Mouse (Mus musculus): Measurements from ENCODE around the gene Olfr643. TPM values are rescaled to one million over a fixed set of nuclear protein-coding genes. Genes with fewer than 3 reads are reported as not detected.

Olfr643 gene
- polyA plus RNA-seq, 1 experiment = not detected

GRCm38 (mm10) chr7:104104757-104104972 is 32.5 kb downstream of the Olfr643 start, which contains the start of gene Olfr646:
Gene Olfr646 (plus strand): TSS chr7:104104873.
- no peaks in the 10 kb centered on the region for H3K4me1 ChIP-seq (ENCODE audit: control insufficient read depth, insufficient read depth, low read length)
- TF ChIP-seq POLR2A (IDR thresholded peaks at IDR 0.05; ENCODE audit: extremely low read depth, insufficient read depth, low read length) (no peak), CTCF (IDR thresholded peaks at IDR 0.05; ENCODE audit: extremely low read depth, insufficient read depth, low read length) (no peak)
- no peak within 1 kb of the TSS for H3K4me3 ChIP-seq (ENCODE audit: insufficient read depth, low read length)
- H3K27ac ChIP-seq (ENCODE audit: insufficient read depth, low read length) = no peak within 1 kb of the TSS

- H3K27ac ChIP-seq (ENCODE audit: insufficient read depth, low read length) = no peak overlapping the region
- no peak for TF ChIP-seq CTCF (IDR thresholded peaks at IDR 0.05; ENCODE audit: extremely low read depth, insufficient read depth, low read length)
- TF ChIP-seq POLR2A (IDR thresholded peaks at IDR 0.05; ENCODE audit: extremely low read depth, insufficient read depth, low read length) = no peak
- H3K4me3 ChIP-seq (ENCODE audit: insufficient read depth, low read length) = no peak overlapping the region
- no peaks in the 10 kb centered on the region for H3K4me1 ChIP-seq (ENCODE audit: control insufficient read depth, insufficient read depth, low read length)
Measured at GRCm38 (mm10) chr7:104103913-104104756, 33.1 kb downstream of the Olfr643 start.

DNA sequence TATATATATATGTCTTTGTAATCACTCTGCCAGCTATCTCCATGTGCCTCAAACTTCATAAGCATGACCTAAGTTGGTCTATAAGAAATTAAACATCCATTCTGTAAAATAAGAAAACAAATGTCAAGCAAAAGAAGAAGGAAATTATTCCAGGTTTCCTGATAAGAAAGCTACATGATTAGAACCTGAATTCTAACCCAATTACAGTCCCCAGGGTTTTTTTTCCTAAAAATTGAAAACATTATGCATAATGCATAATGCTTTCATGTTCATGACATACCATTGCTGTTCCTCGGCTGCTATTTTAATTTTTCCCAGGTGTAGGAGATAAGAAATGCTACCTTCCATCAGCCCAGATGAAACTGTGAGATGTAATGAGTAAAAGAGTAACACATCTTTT is 51.8 kb downstream of the Olfr643 start, which contains the start of gene Olfr645:
Gene Olfr645 (minus strand): TSS at position 101 of the 400 bp plus-strand sequence.
- no peaks in the 10 kb centered on the region for H3K4me1 ChIP-seq (ENCODE audit: control insufficient read depth, insufficient read depth, low read length)

DNA sequence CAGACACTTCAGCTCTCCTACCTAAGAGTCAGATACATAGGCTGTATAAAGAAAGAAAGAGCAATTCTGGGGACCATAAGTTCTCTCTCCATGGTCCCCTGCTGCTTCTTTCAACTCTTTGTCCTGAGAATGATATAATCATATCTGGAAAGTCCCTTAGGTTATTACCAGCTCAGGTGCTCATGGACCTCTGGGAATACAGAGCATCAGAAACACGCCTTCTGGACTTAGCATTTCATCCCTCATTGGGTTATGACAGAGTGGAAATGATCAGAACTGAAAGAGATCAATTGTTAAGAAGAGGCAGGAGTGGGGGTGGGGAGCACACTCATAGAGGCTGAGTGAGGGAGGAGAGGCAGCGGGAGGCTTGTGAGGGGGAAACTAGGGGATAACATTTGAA is 65.4 kb downstream of the Olfr643 start, which contains the start of gene Olfr644:
Gene Olfr644 (minus strand): TSS at position 101 of the 400 bp plus-strand sequence.
- no peaks in the 10 kb centered on the region for H3K4me1 ChIP-seq (ENCODE audit: control insufficient read depth, insufficient read depth, low read length)
- no peak within 1 kb of the TSS for H3K27ac ChIP-seq (ENCODE audit: insufficient read depth, low read length)
- TF ChIP-seq POLR2A (IDR thresholded peaks at IDR 0.05; ENCODE audit: extremely low read depth, insufficient read depth, low read length) = no peak
- TF ChIP-seq CTCF (IDR thresholded peaks at IDR 0.05; ENCODE audit: extremely low read depth, insufficient read depth, low read length) = no peak
- H3K4me3 ChIP-seq (ENCODE audit: insufficient read depth, low read length) = no peak within 1 kb of the TSS

More for the DNA sequence above, 51.8 kb downstream of the Olfr643 start, which contains the start of gene Olfr645:
- TF ChIP-seq CTCF (IDR thresholded peaks at IDR 0.05; ENCODE audit: extremely low read depth, insufficient read depth, low read length) (no peak), POLR2A (IDR thresholded peaks at IDR 0.05; ENCODE audit: extremely low read depth, insufficient read depth, low read length) (no peak)
- Histone ChIP-seq H3K4me3 (ENCODE audit: insufficient read depth, low read length) (no peak within 1 kb of the TSS), H3K27ac (ENCODE audit: insufficient read depth, low read length) (no peak within 1 kb of the TSS)

DNA sequence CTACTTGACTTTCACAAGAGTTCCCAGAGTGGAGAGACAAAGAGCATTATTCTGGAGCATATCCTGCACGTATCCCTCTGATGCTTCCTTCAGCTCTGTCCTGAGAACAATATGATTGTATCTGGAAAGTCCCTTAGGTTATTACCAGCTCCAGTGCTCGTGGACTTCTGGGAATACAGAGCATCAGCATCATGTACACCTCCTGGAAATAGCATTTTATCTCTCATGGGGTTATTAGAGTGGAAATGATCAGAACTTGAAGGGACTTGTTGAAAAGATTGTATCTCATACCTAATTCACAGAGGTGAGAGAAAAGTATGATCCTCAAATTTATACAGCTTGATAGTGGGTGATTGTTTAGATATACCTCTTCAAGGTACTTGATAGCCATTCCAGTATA is 75.9 kb downstream of the Olfr643 start, which contains the start of gene 4930516K23Rik:
Gene 4930516K23Rik (minus strand): TSS at position 101 of the 400 bp plus-strand sequence.
- H3K4me1 ChIP-seq (ENCODE audit: control insufficient read depth, insufficient read depth, low read length) = no peaks in the 10 kb centered on the region
- no peak for TF ChIP-seq CTCF (IDR thresholded peaks at IDR 0.05; ENCODE audit: extremely low read depth, insufficient read depth, low read length)
- TF ChIP-seq POLR2A (IDR thresholded peaks at IDR 0.05; ENCODE audit: extremely low read depth, insufficient read depth, low read length) = no peak
- H3K4me3 ChIP-seq (ENCODE audit: insufficient read depth, low read length) = no peak within 1 kb of the TSS
- no peak within 1 kb of the TSS for H3K27ac ChIP-seq (ENCODE audit: insufficient read depth, low read length)

GRCm38 (mm10) chr7:104059215-104059614 is 78.0 kb downstream of the Olfr643 start:
- no peak for TF ChIP-seq CTCF (IDR thresholded peaks at IDR 0.05; ENCODE audit: extremely low read depth, insufficient read depth, low read length)
- TF ChIP-seq POLR2A (IDR thresholded peaks at IDR 0.05; ENCODE audit: extremely low read depth, insufficient read depth, low read length) = no peak
- Histone ChIP-seq H3K4me1 (ENCODE audit: control insufficient read depth, insufficient read depth, low read length) (no peaks in the 10 kb centered on the region), H3K4me3 (ENCODE audit: insufficient read depth, low read length) (no peak overlapping the region), H3K27ac (ENCODE audit: insufficient read depth, low read length) (no peak overlapping the region)

DNA sequence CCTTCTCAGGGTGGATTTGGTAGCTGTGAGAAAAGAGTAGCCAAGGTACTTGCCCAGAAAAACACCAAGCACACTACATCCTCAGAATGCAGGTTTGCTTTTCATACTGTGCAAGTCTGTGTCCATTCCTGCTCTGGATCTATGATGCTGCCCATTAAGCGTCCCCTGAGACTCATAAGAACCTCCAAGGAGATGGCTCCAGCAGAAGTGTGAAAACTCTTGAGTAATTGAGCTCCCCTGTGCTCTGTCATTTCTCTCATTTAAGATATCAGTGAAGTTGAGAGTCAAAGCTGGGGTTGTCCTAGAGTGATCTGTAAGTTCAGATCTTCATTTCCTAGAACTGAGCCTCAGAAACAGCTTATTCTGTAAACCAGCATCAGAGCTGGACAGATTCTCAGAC is 84.6 kb downstream of the Olfr643 start, which contains the start of gene Olfr642:
Gene Olfr642 (minus strand): TSS at position 101 of the 400 bp plus-strand sequence.
- no peak within 1 kb of the TSS for H3K27ac ChIP-seq (ENCODE audit: insufficient read depth, low read length)
- no peak within 1 kb of the TSS for H3K4me3 ChIP-seq (ENCODE audit: insufficient read depth, low read length)
- TF ChIP-seq POLR2A (IDR thresholded peaks at IDR 0.05; ENCODE audit: extremely low read depth, insufficient read depth, low read length) (no peak), CTCF (IDR thresholded peaks at IDR 0.05; ENCODE audit: extremely low read depth, insufficient read depth, low read length) (no peak)
- no peaks in the 10 kb centered on the region for H3K4me1 ChIP-seq (ENCODE audit: control insufficient read depth, insufficient read depth, low read length)

- no peak overlapping the region for H3K27ac ChIP-seq (ENCODE audit: insufficient read depth, low read length)
- TF ChIP-seq CTCF (IDR thresholded peaks at IDR 0.05; ENCODE audit: extremely low read depth, insufficient read depth, low read length) (no peak), POLR2A (IDR thresholded peaks at IDR 0.05; ENCODE audit: extremely low read depth, insufficient read depth, low read length) (no peak)
- H3K4me1 ChIP-seq (ENCODE audit: control insufficient read depth, insufficient read depth, low read length) = no peaks in the 10 kb centered on the region
- H3K4me3 ChIP-seq (ENCODE audit: insufficient read depth, low read length) = no peak overlapping the region
Measured at GRCm38 (mm10) chr7:104050745-104051144, 86.5 kb downstream of the Olfr643 start.

DNA sequence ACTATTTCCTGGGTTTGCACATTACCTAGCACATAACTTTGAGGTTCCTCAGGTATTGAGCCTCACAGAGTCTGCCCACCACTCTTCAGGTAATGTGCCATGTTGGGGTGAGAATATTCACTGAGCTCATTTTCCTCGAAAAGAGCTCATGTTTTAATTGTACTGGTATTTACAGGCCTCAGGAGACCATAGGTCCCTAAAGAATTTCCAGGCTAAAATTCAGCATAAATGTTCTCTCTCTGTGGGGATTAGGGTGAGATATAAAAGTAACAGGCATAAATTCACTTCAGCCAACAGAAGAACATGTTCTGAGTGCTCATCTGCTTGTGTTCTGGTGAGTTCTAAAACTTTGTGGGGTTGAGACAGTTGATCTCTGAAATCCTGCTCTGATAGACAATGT is 102.1 kb downstream of the Olfr643 start, which contains the start of gene Olfr641:
Gene Olfr641 (plus strand): TSS at position 301 of the 400 bp plus-strand sequence.
- Histone ChIP-seq H3K27ac (ENCODE audit: insufficient read depth, low read length) (no peak within 1 kb of the TSS), H3K4me1 (ENCODE audit: control insufficient read depth, insufficient read depth, low read length) (no peaks in the 10 kb centered on the region), H3K4me3 (ENCODE audit: insufficient read depth, low read length) (no peak within 1 kb of the TSS)
- TF ChIP-seq POLR2A (IDR thresholded peaks at IDR 0.05; ENCODE audit: extremely low read depth, insufficient read depth, low read length) = no peak
- no peak for TF ChIP-seq CTCF (IDR thresholded peaks at IDR 0.05; ENCODE audit: extremely low read depth, insufficient read depth, low read length)

GRCm38 (mm10) chr7:104026978-104027377 is 110.2 kb downstream of the Olfr643 start:
- TF ChIP-seq CTCF (IDR thresholded peaks at IDR 0.05; ENCODE audit: extremely low read depth, insufficient read depth, low read length) = no peak
- no peak for TF ChIP-seq POLR2A (IDR thresholded peaks at IDR 0.05; ENCODE audit: extremely low read depth, insufficient read depth, low read length)
- Histone ChIP-seq H3K27ac (ENCODE audit: insufficient read depth, low read length) (no peak overlapping the region), H3K4me1 (ENCODE audit: control insufficient read depth, insufficient read depth, low read length) (no peaks in the 10 kb centered on the region), H3K4me3 (ENCODE audit: insufficient read depth, low read length) (no peak overlapping the region)
